Mouse (Mus musculus) testis, adult 2 months (tissue): ENCODE measurements around the gene Cep295nl.

ENCODE experiments used
- CTCF ChIP-seq: fragments of 200-500 bp; IDR thresholded peaks from 2 replicates; pipeline ENCODE4 v1.5.1; 2012; ENCODE audit warnings: low read depth, mild to moderate bottlenecking, inconsistent platforms, low read length, moderate library complexity; ENCODE audit not compliant: control insufficient read depth, insufficient read depth, insufficient replicate concordance
- POLR2A ChIP-seq: fragments of 200-500 bp; IDR thresholded peaks from 2 replicates; pipeline ENCODE4 v1.6.1; 2012; ENCODE audit warnings: low read depth, mild to moderate bottlenecking, inconsistent platforms, low read length, moderate library complexity; ENCODE audit not compliant: control insufficient read depth

DNA sequence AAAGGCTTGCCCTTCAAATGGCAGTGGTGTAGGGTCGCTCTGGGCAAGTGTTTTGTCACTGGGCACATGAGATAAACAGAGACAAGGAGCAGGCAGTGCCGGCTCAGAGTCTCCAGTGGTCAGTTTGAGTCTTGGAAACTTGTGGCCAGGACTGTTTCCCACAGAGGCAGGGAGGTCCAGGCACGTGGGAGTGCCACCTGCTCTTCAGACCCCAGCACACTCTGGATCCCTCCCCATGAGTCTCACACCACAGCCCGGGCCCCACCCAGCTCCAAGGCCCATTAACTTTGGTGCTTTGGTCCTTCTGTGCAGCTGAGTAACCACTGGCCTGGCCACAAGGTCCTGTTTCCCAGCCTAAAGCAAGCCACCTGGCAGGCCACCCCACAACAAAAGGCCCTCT is 20.3 kb downstream of the Cep295nl start:
- TF ChIP-seq CTCF (no peak), POLR2A (no peak)
